Mouse (Mus musculus) liver, embryonic 14.5 days (tissue): ENCODE results near the gene Mcpt1. TPM values are rescaled to one million over a fixed set of nuclear protein-coding genes. Genes with fewer than 3 reads are reported as not detected.
"Not testable (repeated sequence)": the region's sequence is repeated elsewhere in the genome, so short reads cannot be mapped to it uniquely, and the experiment has no call there.

Experiments
- ATAC-seq: fragments of 200-750 bp; cut with Nextera tagmentation; 2 replicates; pipeline ENCODE4 v1.8.0; 2017; ENCODE audit warnings: moderate number of reproducible peaks, mild to moderate bottlenecking, moderate library complexity; ENCODE audit not compliant: insufficient read depth
- DNase-seq, 3 experiments: peaks; one replicate each; pipeline ENCODE4 v3.0.0-alpha.2; 2012 to 2013; ENCODE audit warnings: low read depth in 3 of 3, low spot score in 3 of 3
- H3K27ac ChIP-seq: fragments of 300-500 bp; sonication (generic); 2 replicates; pipeline ENCODE4 v1.5.1; 2014; ENCODE audit warnings: moderate library complexity, mild to moderate bottlenecking, control low read depth, inconsistent platforms
- H3K27me3 ChIP-seq: fragments of 300-500 bp; sonication (generic); 2 replicates; pipeline ENCODE4 v1.6.1; 2014; ENCODE audit warnings: mild to moderate bottlenecking, low read length, moderate library complexity; ENCODE audit not compliant: control insufficient read depth, insufficient read depth
- H3K36me3 ChIP-seq: fragments of 300-500 bp; sonication (generic); replicated peaks from 2 replicates; pipeline ENCODE4 v1.6.1; 2014; ENCODE audit warnings: low read depth; ENCODE audit not compliant: control insufficient read depth, insufficient read depth
- H3K4me1 ChIP-seq, 2 experiments: fragments of 200-500 bp in 1 of 2; fragments of 300-500 bp in 1 of 2; sonication (generic) in 1 of 2; replicated peaks; 2 replicates each; pipeline ENCODE4 v1.6.1; 2012 to 2014; ENCODE audit warnings: antibody characterized with exemption in 1 of 2, inconsistent platforms in 1 of 2, low read length in 1 of 2; ENCODE audit not compliant: control insufficient read depth in 2 of 2, insufficient read depth in 2 of 2
- H3K4me2 ChIP-seq: fragments of 300-500 bp; sonication (generic); 2 replicates; pipeline ENCODE4 v1.6.1; 2014; ENCODE audit warnings: low read depth, mild to moderate bottlenecking, control low read depth, moderate library complexity
- H3K4me3 ChIP-seq, 2 experiments: fragments of 200-500 bp in 1 of 2; fragments of 300-500 bp in 1 of 2; sonication (generic) in 1 of 2; 2 replicates each; pipeline ENCODE4 v1.5.1; 2012 to 2014; ENCODE audit warnings: low read depth in 2 of 2, low read length in 2 of 2, mild to moderate bottlenecking in 2 of 2, control low read depth in 1 of 2, inconsistent platforms in 1 of 2, moderate library complexity in 1 of 2; ENCODE audit not compliant: insufficient read depth in 1 of 2
- H3K9ac ChIP-seq: fragments of 300-500 bp; sonication (generic); replicated peaks from 2 replicates; pipeline ENCODE4 v1.6.1; 2014; ENCODE audit warnings: mild to moderate bottlenecking, control low read depth, moderate library complexity
- H3K9me3 ChIP-seq: fragments of 300-500 bp; sonication (generic); 2 replicates; pipeline ENCODE4 v1.6.1; 2016; ENCODE audit warnings: low read length, mixed read lengths; ENCODE audit not compliant: control insufficient read depth
- CTCF ChIP-seq: IDR thresholded peaks from 2 replicates; pipeline ENCODE4 v1.5.1; 2016; ENCODE audit warnings: antibody characterized with exemption, low read depth, control low read depth
- EP300 ChIP-seq: IDR thresholded peaks from 2 replicates; pipeline ENCODE4 v1.6.1; 2016; ENCODE audit warnings: antibody characterized with exemption, low read depth
- WGBS: fragments of 180-500 bp; shearing (Covaris S2); extraction: QIAGEN DNeasy Blood & Tissue Kit; methylation state at CpG from one replicate; pipeline ENCODE4 v1.1.7; 2014; ENCODE audit not compliant: insufficient replicate concordance; 5-methylcytosine and 5-hydroxymethylcytosine counted together
- polyA plus RNA-seq, 2 experiments: library from polyadenylated mRNA; depleted of rRNA in 1 of 2; stranded (reverse) in 1 of 2; unstranded in 1 of 2; fragments of >200 nt; fragmentation: Nextera tagmentation in 1 of 2; extraction: Ambion mirVana in 1 of 2; gene quantifications; 2 replicates each; pipeline versions ENCODE4 v1.2.1 to v1.2.3; 2012 to 2014

Mcpt1 gene
- polyA plus RNA-seq (2012; rRNA removed), result not detected in 2 replicates
- not detected in 2 replicates for polyA plus RNA-seq (2014; fragmentation: Nextera tagmentation; extraction: Ambion mirVana)

- 33% methylated on average over 3 of the region's 3 CpGs for WGBS
- not testable (repeated sequence) for H3K9ac ChIP-seq, H3K27ac ChIP-seq, H3K36me3 ChIP-seq, ATAC-seq, H3K4me2 ChIP-seq, H3K27me3 ChIP-seq, H3K4me3 ChIP-seq, H3K9me3 ChIP-seq, DNase-seq
- H3K4me1 ChIP-seq, result peaks cover 8 to 22% of the 10 kb centered on the region in 2 experiments
Observed at GRCm38 (mm10) chr14:56017671-56018070, at the start of gene Mcpt1. Gene Mcpt1, plus strand, starts transcription at chr14:56017971.

DNA sequence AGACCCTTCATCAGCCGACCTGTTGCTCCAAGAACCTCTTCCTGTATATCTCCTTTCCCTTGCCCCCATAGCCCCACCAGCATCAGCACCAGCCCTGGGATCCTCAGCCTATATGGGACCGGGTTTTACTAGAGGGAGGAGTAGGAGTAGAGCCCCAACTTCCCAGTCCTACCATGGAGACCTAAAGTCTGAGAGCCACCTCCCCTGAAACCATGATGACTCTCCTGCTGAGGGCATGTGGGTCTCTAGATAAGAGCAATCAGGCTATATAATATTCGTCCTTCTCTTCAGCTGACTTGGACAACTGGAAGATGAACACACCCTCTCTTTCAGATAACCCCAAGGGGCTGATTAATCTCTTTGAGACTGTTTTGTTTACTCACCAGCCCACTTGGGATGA lies 30.3 kb upstream of the Mcpt1 start:
- not testable (repeated sequence) for H3K9me3 ChIP-seq, H3K4me3 ChIP-seq, H3K27me3 ChIP-seq, H3K4me1 ChIP-seq, H3K27ac ChIP-seq, H3K9ac ChIP-seq, H3K36me3 ChIP-seq, H3K4me2 ChIP-seq
- DNase-seq, result peak; percentile 7 to 14 (median 9)
- peak; percentile 64 for TF ChIP-seq EP300
- 10% methylated on average over 1 of the region's 3 CpGs for WGBS
- ATAC-seq, result peak; percentile 79

GRCm38 (mm10) chr14:56013147-56013546 lies 4.6 kb upstream of the Mcpt1 start:
- DNase-seq (no peak), ATAC-seq (no peak)
- Histone ChIP-seq H3K9me3 (no peaks in the 10 kb centered on the region), H3K27ac (no peak overlapping the region), H3K4me1 (no peaks in the 10 kb centered on the region; a peak in 1 of 4 replicates), H3K36me3 (no peaks in the 10 kb centered on the region), H3K4me2 (no peak overlapping the region), H3K4me3 (no peak overlapping the region), H3K27me3 (no peaks in the 10 kb centered on the region; the same call in 1 of the 2 replicates), H3K9ac (no peak overlapping the region)
- TF ChIP-seq EP300, result no peak
- no peak for TF ChIP-seq CTCF
- WGBS, result 52% methylated on average over 3 of the region's 3 CpGs

GRCm38 (mm10) chr14:56013924-56014323 lies 3.8 kb upstream of the Mcpt1 start:
- Histone ChIP-seq H3K4me3 (no peak overlapping the region), H3K9ac (no peak overlapping the region), H3K4me2 (no peak overlapping the region), H3K27me3 (no peaks in the 10 kb centered on the region; the same call in 1 of the 2 replicates), H3K36me3 (no peaks in the 10 kb centered on the region), H3K27ac (no peak overlapping the region), H3K9me3 (no peaks in the 10 kb centered on the region), H3K4me1 (no peaks in the 10 kb centered on the region; a peak in 1 of 4 replicates)
- 55% methylated on average over 2 of the region's 2 CpGs for WGBS
- ATAC-seq (no peak), DNase-seq (no peak)
- TF ChIP-seq EP300 (no peak), CTCF (no peak)

GRCm38 (mm10) chr14:56019446-56019845 lies 1.7 kb downstream of the Mcpt1 start:
- H3K4me3 ChIP-seq, result no peak overlapping the region
- no peaks in the 10 kb centered on the region for H3K9me3 ChIP-seq
- no peak for DNase-seq
- WGBS, result 26% methylated on average over 1 of the region's 1 CpGs
- no peak overlapping the region for H3K9ac ChIP-seq
- ATAC-seq, result no peak
- no peaks in the 10 kb centered on the region for H3K36me3 ChIP-seq
- TF ChIP-seq EP300, result no peak
- H3K27me3 ChIP-seq, result no peaks in the 10 kb centered on the region
- peaks cover 8 to 23% of the 10 kb centered on the region in 2 experiments for H3K4me1 ChIP-seq
- H3K4me2 ChIP-seq, result no peak overlapping the region
- H3K27ac ChIP-seq, result no peak overlapping the region
